Mouse (Mus musculus) midbrain, postnatal 0 days (tissue): ENCODE data around the gene Hey2. TPM values are rescaled to one million over a fixed set of nuclear protein-coding genes. Genes with fewer than 3 reads are reported as not detected.

ENCODE experiments used
- ATAC-seq: fragments of 200-750 bp; cut with Nextera tagmentation; 2 replicates; pipeline ENCODE4 v1.8.0; 2017; ENCODE audit warnings: moderate number of reproducible peaks, mild to moderate bottlenecking, moderate TSS enrichment, moderate library complexity; ENCODE audit not compliant: low FRiP score
- DNase-seq: peaks from one replicate; pipeline ENCODE4 v3.0.0-alpha.2; 2015; ENCODE audit warnings: low spot score
- H3K27ac ChIP-seq: fragments of 300-500 bp; sonication (generic); 2 replicates; pipeline ENCODE4 v1.5.1; 2014; ENCODE audit warnings: low read depth, mild to moderate bottlenecking, low read length, mixed read lengths
- H3K27me3 ChIP-seq: fragments of 300-500 bp; sonication (generic); 2 replicates; pipeline ENCODE4 v1.6.1; 2014; ENCODE audit warnings: low read length, control low read depth, mixed read lengths; ENCODE audit not compliant: insufficient read depth
- H3K36me3 ChIP-seq: fragments of 300-500 bp; sonication (generic); 2 replicates; pipeline ENCODE4 v1.6.1; 2014; ENCODE audit warnings: low read length, control low read depth, mixed read lengths; ENCODE audit not compliant: insufficient read depth
- H3K4me1 ChIP-seq: fragments of 300-500 bp; sonication (generic); 2 replicates; pipeline ENCODE4 v1.6.1; 2014; ENCODE audit warnings: mild to moderate bottlenecking, control low read depth, antibody characterized with exemption, low read length, mixed read lengths; ENCODE audit not compliant: insufficient read depth
- H3K4me2 ChIP-seq: fragments of 300-500 bp; sonication (generic); 2 replicates; pipeline ENCODE4 v1.6.1; 2014; ENCODE audit warnings: low read depth, mild to moderate bottlenecking, low read length, mixed read lengths; ENCODE audit not compliant: poor library complexity, severe bottlenecking
- H3K4me3 ChIP-seq: fragments of 300-500 bp; sonication (generic); 2 replicates; pipeline ENCODE4 v1.5.1; 2014; ENCODE audit warnings: low read depth, mild to moderate bottlenecking, low read length, moderate library complexity
- H3K9ac ChIP-seq: fragments of 300-500 bp; sonication (generic); replicated peaks from 2 replicates; pipeline ENCODE4 v1.6.1; 2014; ENCODE audit warnings: mild to moderate bottlenecking, low read length, moderate library complexity, mixed read lengths; ENCODE audit not compliant: poor library complexity, severe bottlenecking
- H3K9me3 ChIP-seq: fragments of 300-500 bp; sonication (generic); 2 replicates; pipeline ENCODE4 v1.6.1; 2016; ENCODE audit warnings: low read length, control low read depth
- CTCF ChIP-seq: IDR thresholded peaks from 2 replicates; pipeline ENCODE4 v1.5.1; 2016; ENCODE audit warnings: antibody characterized with exemption, mild to moderate bottlenecking
- WGBS: fragments of 180-500 bp; shearing (Covaris S2); extraction: QIAGEN DNeasy Blood & Tissue Kit; methylation state at CpG from one replicate; pipeline ENCODE4 v1.1.7; 2014; 5-methylcytosine and 5-hydroxymethylcytosine counted together
- polyA plus RNA-seq: library from polyadenylated mRNA; unstranded; fragments of >200 nt; fragmentation: Nextera tagmentation; extraction: Ambion mirVana; gene quantifications from 2 replicates; pipeline ENCODE4 v1.2.1, GENCODE M21; 2015
- total RNA-seq: library from RNA; depleted of rRNA; stranded (reverse); fragments of >200 nt; gene quantifications from 2 replicates; pipeline ENCODE4 v1.2.3, GENCODE M21; 2014

The Hey2 gene
- total and polyA plus RNA-seq, 2 experiments from 2014 or later, result 2.9 to 5.9 TPM

DNA sequence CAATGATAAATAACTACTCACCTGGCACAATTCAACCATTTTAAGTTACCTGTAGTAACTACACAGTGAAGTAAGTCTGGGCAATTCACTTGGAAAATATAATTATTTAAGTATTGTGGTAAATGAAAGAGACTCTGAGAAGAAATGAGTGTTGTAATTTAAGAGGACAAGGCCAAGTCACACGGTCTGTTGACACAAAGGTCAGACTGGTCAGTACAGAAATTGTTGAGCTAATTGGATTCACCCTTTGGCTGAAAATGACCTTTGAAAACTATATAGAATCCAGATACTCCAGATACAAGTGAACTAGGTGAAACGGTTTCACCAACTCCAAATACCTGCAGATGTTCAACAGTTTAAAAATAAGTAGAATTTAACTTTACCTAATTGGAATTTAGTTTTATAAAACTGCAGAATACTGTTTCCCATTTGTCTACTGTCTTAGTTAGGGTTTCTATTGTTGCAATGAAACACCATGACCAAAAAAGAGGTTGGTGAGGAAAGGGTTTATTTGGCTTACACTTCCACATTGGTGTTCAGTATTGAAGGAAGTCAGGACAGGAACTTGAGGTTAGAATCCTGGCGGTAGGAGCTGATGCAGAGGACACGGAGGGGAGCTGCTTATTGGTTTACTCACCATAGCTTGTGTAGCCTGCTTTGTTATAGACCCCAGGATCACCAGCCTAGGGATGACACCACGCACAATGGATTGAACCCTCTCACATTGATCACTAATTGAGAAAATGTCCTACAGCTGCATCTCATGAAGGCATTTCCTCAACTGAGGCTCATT is 45.9 kb downstream of the Hey2 start:
- Histone ChIP-seq H3K36me3 (no peaks in the 10 kb centered on the region; the same call in 1 of the 2 replicates), H3K27ac (no peak overlapping the region), H3K4me1 (no peaks in the 10 kb centered on the region), H3K9me3 (peaks cover 7% of the 10 kb centered on the region; the same call in 1 of the 2 replicates), H3K4me3 (no peak overlapping the region), H3K9ac (no peak overlapping the region), H3K27me3 (no peaks in the 10 kb centered on the region), H3K4me2 (no peak overlapping the region)
- WGBS, result 90% methylated on average over 5 of the region's 5 CpGs
- DNase-seq, result no peak
- ATAC-seq, result no peak
- no peak for TF ChIP-seq CTCF

DNA sequence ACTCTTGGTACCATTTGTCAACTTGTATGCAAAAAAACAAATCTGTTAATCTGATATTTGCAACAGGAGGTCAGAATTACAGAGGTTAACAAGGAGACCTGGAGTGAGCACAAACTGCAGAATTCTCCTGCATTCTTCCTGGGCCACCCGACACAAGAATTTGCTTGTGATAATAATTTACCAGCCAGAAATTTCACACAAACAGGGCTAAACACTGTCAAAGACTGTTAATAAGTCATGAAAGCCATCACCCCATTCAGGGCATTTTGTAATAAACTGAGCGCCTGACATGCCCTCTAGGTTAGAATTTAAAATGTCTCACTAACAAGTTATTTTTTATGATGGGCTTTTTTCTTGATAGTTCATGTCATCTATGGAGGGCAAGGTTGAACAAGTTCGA is 51.6 kb downstream of the Hey2 start:
- DNase-seq, result no peak
- Histone ChIP-seq H3K36me3 (no peaks in the 10 kb centered on the region; the same call in 1 of the 2 replicates), H3K9me3 (peaks cover 7% of the 10 kb centered on the region; the same call in 1 of the 2 replicates), H3K4me2 (no peak overlapping the region), H3K4me1 (no peaks in the 10 kb centered on the region), H3K27me3 (no peaks in the 10 kb centered on the region), H3K4me3 (no peak overlapping the region), H3K9ac (no peak overlapping the region), H3K27ac (no peak overlapping the region)
- WGBS, result 97% methylated on average over 3 of the region's 3 CpGs
- no peak for ATAC-seq
- TF ChIP-seq CTCF, result no peak

DNA sequence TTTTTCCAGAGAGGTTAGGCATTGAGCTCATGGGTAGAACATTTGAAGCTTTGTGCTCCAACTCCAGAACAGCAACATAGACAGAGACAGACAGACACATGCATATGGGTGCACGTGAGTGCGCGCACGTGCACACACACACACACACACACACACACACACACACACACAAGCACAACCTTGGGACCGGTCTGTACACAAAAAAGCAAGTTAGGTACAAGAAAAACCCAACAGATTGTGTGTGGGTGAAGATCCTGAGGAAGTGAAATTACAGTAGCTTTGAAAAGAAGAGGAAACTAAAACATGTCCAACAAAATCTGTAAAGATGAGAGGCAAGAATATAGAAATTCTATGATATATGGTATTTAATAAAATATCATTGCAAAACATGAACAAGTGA is 53.1 kb downstream of the Hey2 start:
- 97% methylated on average over 5 of the region's 5 CpGs for WGBS
- DNase-seq (no peak), ATAC-seq (no peak)
- H3K4me2 ChIP-seq, result no peak overlapping the region
- H3K4me1 ChIP-seq, result no peaks in the 10 kb centered on the region
- H3K4me3 ChIP-seq, result no peak overlapping the region
- H3K9me3 ChIP-seq, result peaks cover 5% of the 10 kb centered on the region; the same call in 1 of the 2 replicates
- no peak overlapping the region for H3K27ac ChIP-seq
- no peak overlapping the region for H3K9ac ChIP-seq
- no peaks in the 10 kb centered on the region for H3K27me3 ChIP-seq
- TF ChIP-seq CTCF, result no peak
- H3K36me3 ChIP-seq, result no peaks in the 10 kb centered on the region; the same call in none of the 2 replicates

DNA sequence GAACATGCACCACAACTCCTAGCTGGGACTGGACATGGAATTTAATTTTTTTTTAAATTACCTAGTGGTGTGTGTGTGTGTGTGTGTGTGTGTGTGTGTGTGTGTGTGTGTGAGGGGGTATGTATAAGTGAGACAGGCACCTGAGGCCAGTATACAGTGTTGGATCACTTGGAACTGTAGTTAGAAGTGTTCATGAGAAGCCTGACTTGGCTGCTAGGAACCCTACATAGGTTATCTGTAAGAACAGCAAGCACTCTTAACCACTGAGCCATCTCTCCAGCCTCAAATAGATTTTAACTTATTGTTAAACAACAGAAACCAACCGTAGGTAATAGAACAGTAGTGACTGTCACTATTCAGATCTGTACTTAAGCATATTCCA is 54.3 kb downstream of the Hey2 start:
- no peak overlapping the region for H3K4me2 ChIP-seq
- no peaks in the 10 kb centered on the region; the same call in 1 of the 2 replicates for H3K36me3 ChIP-seq
- DNase-seq, result no peak
- no peak overlapping the region for H3K4me3 ChIP-seq
- H3K4me1 ChIP-seq, result no peaks in the 10 kb centered on the region
- H3K9me3 ChIP-seq, result no peaks in the 10 kb centered on the region
- ATAC-seq, result no peak
- no peak overlapping the region for H3K9ac ChIP-seq
- no peak for TF ChIP-seq CTCF
- no peaks in the 10 kb centered on the region for H3K27me3 ChIP-seq
- 95% methylated on average over 1 of the region's 1 CpGs for WGBS
- H3K27ac ChIP-seq, result no peak overlapping the region

DNA sequence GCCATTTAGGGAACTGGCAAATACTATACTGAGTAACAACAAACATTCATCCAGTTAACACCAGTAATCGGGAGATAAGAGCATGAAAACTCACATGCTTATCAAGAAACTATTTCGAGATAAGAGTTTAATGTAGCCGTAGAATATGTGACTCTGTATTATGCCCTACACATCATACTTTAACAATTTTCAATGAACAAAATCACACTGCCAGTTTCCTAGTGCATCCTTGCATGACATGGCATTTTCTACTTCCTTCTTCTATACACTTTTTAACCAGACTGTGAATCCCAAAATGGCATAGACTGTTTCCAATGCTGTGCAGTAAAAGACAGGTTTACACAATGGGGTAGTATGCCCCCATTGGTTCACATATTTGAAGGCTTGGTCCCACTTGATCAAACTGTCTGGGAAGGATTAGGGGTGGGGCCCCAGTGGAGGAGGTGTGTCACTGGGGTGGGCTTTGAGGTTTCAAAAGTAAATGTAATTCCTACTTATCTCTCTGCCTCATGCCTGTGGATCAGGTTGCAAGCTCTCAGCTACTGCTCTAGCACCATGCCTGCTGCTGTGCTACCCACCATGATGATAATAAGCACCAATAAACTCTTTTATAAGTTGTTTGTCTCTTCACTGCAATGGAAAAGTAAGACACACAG is 54.8 kb downstream of the Hey2 start:
- H3K9ac ChIP-seq, result no peak overlapping the region
- no peak overlapping the region for H3K27ac ChIP-seq
- no peak for ATAC-seq
- WGBS, result 90% methylated on average over 3 of the region's 3 CpGs
- no peaks in the 10 kb centered on the region; the same call in 1 of the 2 replicates for H3K36me3 ChIP-seq
- H3K27me3 ChIP-seq, result no peaks in the 10 kb centered on the region
- no peak for TF ChIP-seq CTCF
- DNase-seq, result no peak
- no peaks in the 10 kb centered on the region for H3K4me1 ChIP-seq
- no peak overlapping the region for H3K4me2 ChIP-seq
- H3K4me3 ChIP-seq, result no peak overlapping the region
- no peaks in the 10 kb centered on the region for H3K9me3 ChIP-seq
